Mouse (Mus musculus) intestine, embryonic 15.5 days (tissue): ENCODE data around the gene Ndufs3. TPM values are rescaled to one million over a fixed set of nuclear protein-coding genes. Genes with fewer than 3 reads are reported as not detected.

Experiments
- ATAC-seq: fragments of 200-750 bp; cut with Nextera tagmentation; 2 replicates; pipeline ENCODE4 v1.8.0; 2017; ENCODE audit warnings: moderate TSS enrichment, moderate library complexity
- H3K27ac ChIP-seq: fragments of 300-500 bp; sonication (generic); 2 replicates; pipeline ENCODE4 v1.5.1; 2015; ENCODE audit warnings: mild to moderate bottlenecking, inconsistent platforms
- H3K27me3 ChIP-seq: fragments of 300-500 bp; sonication (generic); replicated peaks from 2 replicates; pipeline ENCODE4 v1.6.1; 2015; ENCODE audit warnings: inconsistent platforms
- H3K36me3 ChIP-seq: fragments of 300-500 bp; sonication (generic); 2 replicates; pipeline ENCODE4 v1.6.1; 2015; ENCODE audit warnings: inconsistent platforms
- H3K4me1 ChIP-seq: fragments of 300-500 bp; sonication (generic); replicated peaks from 2 replicates; pipeline ENCODE4 v1.6.1; 2015; ENCODE audit warnings: inconsistent platforms
- H3K4me2 ChIP-seq: fragments of 300-500 bp; sonication (generic); replicated peaks from 2 replicates; pipeline ENCODE4 v1.6.1; 2015; ENCODE audit warnings: mild to moderate bottlenecking, inconsistent platforms
- H3K4me3 ChIP-seq: fragments of 300-500 bp; sonication (generic); replicated peaks from 2 replicates; pipeline ENCODE4 v1.5.1; 2015; ENCODE audit warnings: inconsistent platforms
- H3K9ac ChIP-seq: fragments of 300-500 bp; sonication (generic); 2 replicates; pipeline ENCODE4 v1.6.1; 2015; ENCODE audit warnings: inconsistent platforms
- H3K9me3 ChIP-seq: fragments of 300-500 bp; sonication (generic); 2 replicates; pipeline ENCODE4 v1.6.1; 2016; ENCODE audit warnings: inconsistent platforms
- WGBS: fragments of 180-500 bp; shearing (Covaris S2); methylation state at CpG from one replicate; pipeline ENCODE4 v1.1.7; 2015; 5-methylcytosine and 5-hydroxymethylcytosine counted together
- polyA plus RNA-seq: library from polyadenylated mRNA; unstranded; fragments of >200 nt; fragmentation: Nextera tagmentation; extraction: Ambion mirVana; gene quantifications from 2 replicates; pipeline ENCODE4 v1.2.1, GENCODE M21; 2015

Gene Ndufs3
- 276 and 282 TPM in 2 replicates for polyA plus RNA-seq

GRCm38 (mm10) chr2:90904076-90904855 lies at the start of gene Ndufs3, which contains the start of gene Kbtbd4:
TSS of gene Ndufs3 (minus strand) at chr2:90904827.
TSS of gene Kbtbd4 (plus strand) at chr2:90904740.
- no peaks in the 10 kb centered on the region for H3K27me3 ChIP-seq
- peaks cover 9% of the 10 kb centered on the region for H3K4me1 ChIP-seq
- peaks cover 12% of the 10 kb centered on the region for H3K36me3 ChIP-seq
- WGBS, result under 1% methylated on average over 43 of the region's 43 CpGs
- ATAC-seq, result peak; percentile 98
- peak within 1 kb of the TSS; percentile 96 for H3K4me3 ChIP-seq
- H3K27ac ChIP-seq, result peak within 1 kb of the TSS; percentile 97
- peak within 1 kb of the TSS; percentile 98 for H3K9ac ChIP-seq
- H3K9me3 ChIP-seq, result no peaks in the 10 kb centered on the region
- H3K4me2 ChIP-seq, result peak within 1 kb of the TSS; percentile 65

GRCm38 (mm10) chr2:90953461-90953860 lies 48.8 kb upstream of the Ndufs3 start:
- H3K9me3 ChIP-seq, result no peaks in the 10 kb centered on the region
- no peak overlapping the region for H3K4me3 ChIP-seq
- no peak for ATAC-seq
- no peaks in the 10 kb centered on the region for H3K36me3 ChIP-seq
- no peaks in the 10 kb centered on the region for H3K27me3 ChIP-seq
- H3K4me1 ChIP-seq, result 0 out of 2 replicates have a peak, but pooled peaks cover 4% of the 10 kb centered on the region
- H3K4me2 ChIP-seq, result no peak overlapping the region
- H3K27ac ChIP-seq, result no peak overlapping the region
- WGBS, result 76% methylated on average over 3 of the region's 3 CpGs
- no peak overlapping the region for H3K9ac ChIP-seq

- peak; percentile 64 for ATAC-seq
- Histone ChIP-seq H3K4me3 (no peak overlapping the region), H3K4me1 (0 out of 2 replicates have a peak, but pooled peaks cover 4% of the 10 kb centered on the region), H3K36me3 (no peaks in the 10 kb centered on the region), H3K9ac (no peak overlapping the region), H3K9me3 (no peaks in the 10 kb centered on the region), H3K27ac (no peak overlapping the region), H3K27me3 (no peaks in the 10 kb centered on the region), H3K4me2 (no peak overlapping the region)
These were observed 46.1 kb upstream of the Ndufs3 start for GRCm38 (mm10) chr2:90950582-90951194.

- no peaks in the 10 kb centered on the region for H3K27me3 ChIP-seq
- no peaks in the 10 kb centered on the region for H3K36me3 ChIP-seq
- no peak overlapping the region for H3K4me2 ChIP-seq
- no peaks in the 10 kb centered on the region for H3K9me3 ChIP-seq
- 0 out of 2 replicates have a peak, but pooled peaks cover 4% of the 10 kb centered on the region for H3K4me1 ChIP-seq
- no peak overlapping the region for H3K9ac ChIP-seq
- no peak overlapping the region for H3K27ac ChIP-seq
- 91% methylated on average over 5 of the region's 5 CpGs for WGBS
- no peak overlapping the region for H3K4me3 ChIP-seq
- ATAC-seq, result peak; percentile 44
These were observed 45.5 kb upstream of the Ndufs3 start for GRCm38 (mm10) chr2:90950149-90950548.

GRCm38 (mm10) chr2:90941744-90942143 lies 37.1 kb upstream of the Ndufs3 start:
- Histone ChIP-seq H3K36me3 (no peaks in the 10 kb centered on the region), H3K4me3 (peak overlapping the region; percentile 98), H3K4me1 (peaks cover 16% of the 10 kb centered on the region; the same call in 1 of the 2 replicates), H3K9ac (no peak overlapping the region), H3K4me2 (peak overlapping the region; percentile 71), H3K9me3 (no peaks in the 10 kb centered on the region), H3K27ac (no peak overlapping the region), H3K27me3 (no peaks in the 10 kb centered on the region)
- ATAC-seq, result no peak
- 44% methylated on average over 2 of the region's 2 CpGs for WGBS

GRCm38 (mm10) chr2:90940233-90941229 lies 35.9 kb upstream of the Ndufs3 start, which contains the start of gene Celf1:
TSS of gene Celf1 (plus strand) at chr2:90940382.
- H3K4me2 ChIP-seq, result peak within 1 kb of the TSS; percentile 71
- no peaks in the 10 kb centered on the region for H3K27me3 ChIP-seq
- peak within 1 kb of the TSS; percentile 94 for H3K27ac ChIP-seq
- peaks cover 16% of the 10 kb centered on the region; the same call in 1 of the 2 replicates for H3K4me1 ChIP-seq
- H3K9me3 ChIP-seq, result no peaks in the 10 kb centered on the region
- ATAC-seq, result peak; percentile 97
- under 1% methylated on average over 112 of the region's 113 CpGs for WGBS
- peak within 1 kb of the TSS; percentile 98 for H3K4me3 ChIP-seq
- H3K36me3 ChIP-seq, result no peaks in the 10 kb centered on the region
- H3K9ac ChIP-seq, result peak within 1 kb of the TSS; percentile 92

GRCm38 (mm10) chr2:90939750-90940149 lies 35.1 kb upstream of the Ndufs3 start:
- WGBS, result 44% methylated on average over 8 of the region's 8 CpGs
- peak overlapping the region; percentile 92 for H3K9ac ChIP-seq
- peak overlapping the region; percentile 98 for H3K4me3 ChIP-seq
- peaks cover 16% of the 10 kb centered on the region; the same call in 1 of the 2 replicates for H3K4me1 ChIP-seq
- ATAC-seq, result peak; percentile 55
- H3K36me3 ChIP-seq, result no peaks in the 10 kb centered on the region
- peak overlapping the region; percentile 94; the same call in 1 of the 2 replicates for H3K27ac ChIP-seq
- no peaks in the 10 kb centered on the region for H3K9me3 ChIP-seq
- no peaks in the 10 kb centered on the region for H3K27me3 ChIP-seq
- H3K4me2 ChIP-seq, result peak overlapping the region; percentile 71

- ATAC-seq, result no peak
- Histone ChIP-seq H3K36me3 (no peaks in the 10 kb centered on the region), H3K27ac (no peak overlapping the region), H3K4me3 (no peak overlapping the region), H3K27me3 (no peaks in the 10 kb centered on the region), H3K9me3 (no peaks in the 10 kb centered on the region), H3K4me1 (peaks cover 16% of the 10 kb centered on the region; the same call in 1 of the 2 replicates), H3K4me2 (no peak overlapping the region), H3K9ac (no peak overlapping the region)
- 70% methylated on average over 3 of the region's 3 CpGs for WGBS
These were observed 33.7 kb upstream of the Ndufs3 start for GRCm38 (mm10) chr2:90938362-90938761.

GRCm38 (mm10) chr2:90932273-90932672 lies 27.6 kb upstream of the Ndufs3 start:
- H3K9me3 ChIP-seq, result no peaks in the 10 kb centered on the region
- 65% methylated on average over 2 of the region's 2 CpGs for WGBS
- H3K27ac ChIP-seq, result no peak overlapping the region
- no peaks in the 10 kb centered on the region for H3K4me1 ChIP-seq
- H3K4me2 ChIP-seq, result no peak overlapping the region
- no peaks in the 10 kb centered on the region for H3K27me3 ChIP-seq
- H3K4me3 ChIP-seq, result no peak overlapping the region
- no peaks in the 10 kb centered on the region for H3K36me3 ChIP-seq
- no peak overlapping the region for H3K9ac ChIP-seq
- ATAC-seq, result no peak

- no peaks in the 10 kb centered on the region for H3K4me1 ChIP-seq
- no peak overlapping the region for H3K9ac ChIP-seq
- WGBS, result 48% methylated on average over 8 of the region's 8 CpGs
- H3K4me3 ChIP-seq, result no peak overlapping the region
- no peak overlapping the region for H3K27ac ChIP-seq
- no peaks in the 10 kb centered on the region for H3K36me3 ChIP-seq
- H3K9me3 ChIP-seq, result no peaks in the 10 kb centered on the region
- no peak for ATAC-seq
- H3K27me3 ChIP-seq, result no peaks in the 10 kb centered on the region
- H3K4me2 ChIP-seq, result no peak overlapping the region
These were observed 27.2 kb upstream of the Ndufs3 start for GRCm38 (mm10) chr2:90931829-90932228.

GRCm38 (mm10) chr2:90928566-90928965 lies 23.9 kb upstream of the Ndufs3 start:
- no peak overlapping the region for H3K4me3 ChIP-seq
- WGBS, result 83% methylated on average over 13 of the region's 13 CpGs
- no peaks in the 10 kb centered on the region for H3K36me3 ChIP-seq
- no peak for ATAC-seq
- no peak overlapping the region for H3K9ac ChIP-seq
- no peaks in the 10 kb centered on the region for H3K9me3 ChIP-seq
- no peaks in the 10 kb centered on the region for H3K27me3 ChIP-seq
- no peak overlapping the region for H3K27ac ChIP-seq
- H3K4me2 ChIP-seq, result no peak overlapping the region
- no peaks in the 10 kb centered on the region for H3K4me1 ChIP-seq
